Mouse (Mus musculus): ENCODE data around the gene C1qb. TPM values are rescaled to one million over a fixed set of nuclear protein-coding genes. Genes with fewer than 3 reads are reported as not detected.

The C1qb gene
- polyA plus RNA-seq (2015; fragmentation: Nextera tagmentation; extraction: Ambion mirVana), result 84.5 and 116 TPM in 2 replicates

DNA sequence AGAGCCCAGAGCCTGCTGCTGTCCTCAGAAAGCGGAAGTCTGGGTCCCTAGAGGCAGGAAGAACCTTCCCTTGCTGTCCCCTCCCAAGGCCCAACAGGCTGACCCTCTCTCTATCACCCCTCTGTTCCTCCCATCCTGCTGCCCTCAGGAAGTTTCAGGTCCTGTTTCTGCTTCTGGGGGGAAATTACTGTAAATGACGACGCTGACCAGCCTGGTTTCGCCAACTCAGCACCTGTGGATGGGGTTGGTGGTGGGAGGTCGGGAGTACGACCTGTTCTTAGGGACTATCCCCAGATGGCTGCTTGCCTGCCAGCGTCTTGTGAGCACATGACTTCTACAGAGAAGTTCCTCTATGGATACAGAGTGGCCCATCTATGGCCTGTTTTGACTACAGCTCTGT, at the start of gene C1qb:
TSS of gene C1qb (minus strand) at position 87 of the 400 bp plus-strand sequence.

DNA sequence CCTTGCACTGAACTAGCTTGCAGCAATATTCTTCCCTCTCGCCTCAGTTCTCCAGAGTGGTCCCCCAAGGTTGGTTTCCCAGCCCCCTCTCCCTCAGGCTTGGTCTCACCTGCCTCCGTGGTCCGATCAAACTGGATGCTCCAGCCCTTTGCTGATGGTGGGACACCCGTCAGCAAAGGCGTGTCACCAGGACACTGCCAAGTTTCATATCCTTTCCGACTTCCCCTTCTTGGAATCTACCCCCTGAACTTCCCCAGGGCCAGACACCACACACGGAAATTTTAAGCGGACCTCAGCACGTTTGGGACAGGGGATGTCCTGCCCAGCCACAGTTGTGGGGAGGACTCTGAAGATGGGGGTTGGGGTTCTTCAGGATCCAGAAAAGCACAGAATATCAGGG, 12.7 kb upstream of the C1qb start, which contains the start of gene C1qa:
TSS of gene C1qa (minus strand) at position 167 of the 400 bp plus-strand sequence.

DNA sequence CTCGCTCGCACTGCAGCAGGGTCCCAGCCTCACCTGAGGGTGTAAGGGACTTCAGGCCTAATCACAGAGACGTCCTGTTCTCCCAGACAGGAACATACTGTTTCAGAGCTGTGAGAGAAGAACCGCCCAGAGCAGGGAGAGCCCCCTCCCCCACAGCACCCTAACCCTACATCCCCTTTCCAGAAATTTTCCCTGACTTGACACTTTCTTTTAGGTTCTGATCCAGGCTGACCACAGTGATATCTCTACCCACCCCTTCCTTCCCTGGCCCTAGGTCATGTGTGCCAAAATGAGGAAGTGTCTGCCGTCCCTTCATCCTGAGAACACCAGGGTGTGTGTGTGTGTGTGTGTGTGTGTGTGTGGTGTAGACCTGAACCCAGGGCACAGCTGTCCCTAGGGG, 6.8 kb upstream of the C1qb start, which contains the start of gene C1qc:
TSS of gene C1qc (minus strand) at position 255 of the 400 bp plus-strand sequence.

DNA sequence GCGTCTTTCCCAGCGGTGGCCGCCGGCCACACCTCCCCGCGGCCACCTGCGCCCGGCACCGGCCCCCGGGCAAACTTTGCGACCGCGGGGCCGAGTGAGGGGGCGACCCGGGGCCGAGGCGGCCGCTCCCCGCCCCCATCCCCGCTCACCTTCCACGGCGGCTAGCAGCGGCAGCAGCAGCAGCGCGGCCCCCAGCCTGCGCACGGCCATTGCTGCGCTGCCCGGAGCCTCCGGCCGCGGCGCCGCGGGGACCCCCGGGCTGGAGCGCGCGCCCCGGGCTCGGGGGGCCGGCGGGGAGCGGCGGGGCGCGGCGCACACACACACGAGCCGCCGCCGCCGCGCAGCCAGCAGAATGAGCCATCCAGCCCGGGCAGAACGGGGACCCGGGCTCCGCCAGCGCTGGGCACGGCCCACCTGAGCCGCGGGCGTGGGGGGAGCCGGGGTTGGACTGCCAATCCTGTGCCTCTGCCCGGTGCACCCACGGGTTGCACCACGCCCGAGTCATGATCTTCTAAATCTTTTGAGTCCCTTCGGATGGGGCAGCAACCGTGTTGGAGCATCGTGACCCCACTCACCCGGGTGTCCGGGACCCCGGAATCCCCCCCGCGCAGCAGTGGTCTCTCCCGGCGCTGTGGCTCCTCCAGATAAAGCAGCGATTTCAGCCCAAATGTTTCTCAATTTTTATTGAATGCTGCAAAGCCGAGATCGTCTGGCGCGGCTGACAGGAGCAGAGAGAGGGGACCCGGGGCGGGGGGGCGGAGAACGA, 50.2 kb downstream of the C1qb start, which contains the start of gene Ephb2:
TSS of gene Ephb2 (minus strand) at position 368 of the 766 bp plus-strand sequence.

Other genes with a start within 250 kb of the C1qb start
- 1.6 and 1.8 TPM in 2 replicates for gene Ephb2, start 50.2 kb downstream of the C1qb start, polyA plus RNA-seq (2015; fragmentation: Nextera tagmentation; extraction: Ambion mirVana)
- gene C1qc, start 6.9 kb upstream of the C1qb start, polyA plus RNA-seq (2015; fragmentation: Nextera tagmentation; extraction: Ambion mirVana), result 45.7 and 83.7 TPM in 2 replicates
- 52.4 and 72.8 TPM in 2 replicates for gene C1qa, start 12.6 kb upstream of the C1qb start, polyA plus RNA-seq (2015; fragmentation: Nextera tagmentation; extraction: Ambion mirVana)
- gene Epha8, start 70.6 kb upstream of the C1qb start, polyA plus RNA-seq (2015; fragmentation: Nextera tagmentation; extraction: Ambion mirVana), result 0.02 TPM in 1 of 2 replicates, not detected in the other
- gene Zbtb40, start 162.6 kb upstream of the C1qb start, polyA plus RNA-seq (2015; fragmentation: Nextera tagmentation; extraction: Ambion mirVana), result 0.95 and 1.0 TPM in 2 replicates